In the genomic region with DNA sequence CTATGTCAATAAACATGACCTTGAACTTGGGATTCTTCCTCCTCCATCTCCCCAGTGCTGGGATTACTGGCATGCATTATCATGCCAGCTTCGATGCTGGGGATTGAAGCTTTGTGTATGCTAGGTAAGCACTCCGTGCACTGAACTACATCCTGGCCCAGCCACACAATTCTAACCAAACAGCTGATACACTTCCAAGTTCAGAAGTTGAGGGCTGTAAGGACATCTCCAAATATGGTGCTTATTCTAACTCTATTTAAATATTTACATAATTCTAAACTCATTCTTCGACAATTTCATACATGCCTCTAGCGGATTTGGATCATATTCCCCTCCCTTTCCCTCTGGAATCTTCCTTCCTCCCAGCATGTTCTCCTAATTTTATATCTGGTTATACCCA, we compare ENCODE assay signal across 23 mouse cellular contexts. TPM values are rescaled to one million over a fixed set of nuclear protein-coding genes. Genes with fewer than 3 reads are reported as not detected.
DNase-seq lines count a peak whose midpoint lies in the region; ATAC-seq lines count a peak whose summit lies in the region.
"Had no signal": no experiment of that assay in that cellular context is flagged by ENCODE, and none has a peak within 500 bp of the region (broad histone marks: within the 10 kb centered on the region; RNA-seq: fewer than 3 reads in every experiment).

No protein-coding gene starts in this region.

- intact Hi-C loops in heart, postnatal 10 days (cut with DNase I) = no loop called here

- no peak overlapping the region for H3K4me3 ChIP-seq in lung, embryonic 15.5 days
- no peak overlapping the region for H3K4me3 ChIP-seq in midbrain, embryonic 11.5 days (ENCODE audit: low read depth, low read length)
- H3K4me3 ChIP-seq in midbrain, embryonic 16.5 days (ENCODE audit: low read depth, low read length) = no peak overlapping the region
- H3K4me3 ChIP-seq: gastrocnemius, adult 2 months; heart, adult 2 months; heart, embryonic 10.5 days; heart, embryonic 13.5 days; hindbrain, embryonic 12.5 days; hindbrain, embryonic 15.5 days had no signal

- DNase-seq in heart, adult 11 months = peak; percentile 42
- DNase-seq in heart, postnatal 10 days = no peak
- no peak for DNase-seq in lung, postnatal 25 days (ENCODE audit: low spot score)
- peak; percentile 8 for DNase-seq in midbrain, embryonic 11.5 days (ENCODE audit: low spot score, missing footprints)
- no peak for DNase-seq in adrenal gland, postnatal 14 days
- DNase-seq: adrenal gland, adult 8-10 months; adrenal gland, postnatal 36 days; cerebellum, adult 18-20 months; cerebellum, adult 9-10 months; cerebellum, postnatal 14 days; forebrain, postnatal 0 days; gastrocnemius, adult 2 months; gastrocnemius, postnatal 14 days; heart, adult 2 months had no signal

- no peak overlapping the region for H3K4me2 ChIP-seq in lung, embryonic 15.5 days
- H3K4me2 ChIP-seq in midbrain, embryonic 11.5 days = no peak overlapping the region
- no peak overlapping the region for H3K4me2 ChIP-seq in midbrain, embryonic 16.5 days (ENCODE audit: low read length)
- H3K4me2 ChIP-seq: heart, embryonic 13.5 days; hindbrain, embryonic 12.5 days; hindbrain, embryonic 15.5 days had no signal

- peak; percentile 42; the same call in 1 of the 2 replicates for ATAC-seq in lung, embryonic 15.5 days (ENCODE audit: borderline replicate concordance, extremely low read depth, low FRiP score, low TSS enrichment)
- no peak for ATAC-seq in midbrain, embryonic 11.5 days (ENCODE audit: low FRiP score)
- ATAC-seq in midbrain, embryonic 16.5 days = no peak
- ATAC-seq in erythroid progenitor cell, adult 5-6 weeks (replicated peaks; ENCODE audit: low FRiP score, poor library complexity, severe bottlenecking) = no peak
- ATAC-seq: activated CD4-positive, CD25-positive, alpha-beta regulatory T cell, adult 4 months; forebrain, embryonic 14.5 days; forebrain, postnatal 0 days had no signal

- no peak overlapping the region for H3K27ac ChIP-seq in lung, embryonic 15.5 days
- H3K27ac ChIP-seq in midbrain, embryonic 11.5 days (ENCODE audit: low read depth, low read length) = no peak overlapping the region
- no peak overlapping the region for H3K27ac ChIP-seq in midbrain, embryonic 16.5 days (ENCODE audit: low read length)
- H3K27ac ChIP-seq: gastrocnemius, adult 2 months; heart, adult 2 months; heart, embryonic 10.5 days; heart, embryonic 13.5 days; hindbrain, embryonic 12.5 days; hindbrain, embryonic 15.5 days had no signal

- H3K36me3 ChIP-seq in lung, embryonic 15.5 days = no peaks in the 10 kb centered on the region
- H3K36me3 ChIP-seq in midbrain, embryonic 11.5 days (ENCODE audit: control insufficient read depth, insufficient read depth, low read length) = no peaks in the 10 kb centered on the region
- no peaks in the 10 kb centered on the region for H3K36me3 ChIP-seq in midbrain, embryonic 16.5 days (ENCODE audit: control insufficient read depth, insufficient read depth, low read length)
- H3K36me3 ChIP-seq: heart, embryonic 10.5 days; heart, embryonic 13.5 days; hindbrain, embryonic 12.5 days; hindbrain, embryonic 15.5 days had no signal

- no peaks in the 10 kb centered on the region for H3K4me1 ChIP-seq in lung, embryonic 15.5 days
- no peaks in the 10 kb centered on the region for H3K4me1 ChIP-seq in midbrain, embryonic 11.5 days (ENCODE audit: control insufficient read depth, insufficient read depth, low read length)
- H3K4me1 ChIP-seq in midbrain, embryonic 16.5 days (ENCODE audit: control insufficient read depth, insufficient read depth, low read length) = no peaks in the 10 kb centered on the region
- H3K4me1 ChIP-seq: heart, embryonic 10.5 days; heart, embryonic 13.5 days; hindbrain, embryonic 12.5 days; hindbrain, embryonic 15.5 days had no signal

- H3K9ac ChIP-seq in lung, embryonic 15.5 days = no peak overlapping the region
- no peak overlapping the region for H3K9ac ChIP-seq in midbrain, embryonic 11.5 days (ENCODE audit: low read length)
- no peak overlapping the region for H3K9ac ChIP-seq in midbrain, embryonic 16.5 days (ENCODE audit: low read depth, low read length)
- H3K9ac ChIP-seq: forebrain, postnatal 0 days; heart, embryonic 13.5 days; hindbrain, embryonic 12.5 days; hindbrain, embryonic 15.5 days had no signal

- H3K9me3 ChIP-seq in lung, embryonic 15.5 days = no peaks in the 10 kb centered on the region
- no peaks in the 10 kb centered on the region for H3K9me3 ChIP-seq in midbrain, embryonic 11.5 days (ENCODE audit: control insufficient read depth, low read length)
- no peaks in the 10 kb centered on the region for H3K9me3 ChIP-seq in midbrain, embryonic 16.5 days (replicated peaks; ENCODE audit: control insufficient read depth, low read length, poor library complexity, severe bottlenecking)
- H3K9me3 ChIP-seq: heart, embryonic 10.5 days; heart, embryonic 13.5 days; hindbrain, embryonic 12.5 days; hindbrain, embryonic 15.5 days had no signal

- no peaks in the 10 kb centered on the region for H3K27me3 ChIP-seq in lung, embryonic 15.5 days
- no peaks in the 10 kb centered on the region for H3K27me3 ChIP-seq in midbrain, embryonic 11.5 days (ENCODE audit: control insufficient read depth, insufficient read depth, low read length)
- no peaks in the 10 kb centered on the region for H3K27me3 ChIP-seq in midbrain, embryonic 16.5 days (ENCODE audit: control insufficient read depth, insufficient read depth, low read depth, low read length)
- H3K27me3 ChIP-seq: hindbrain, embryonic 12.5 days; hindbrain, embryonic 15.5 days had no signal

- WGBS in lung, embryonic 15.5 days = 29% methylated on average over 4 of the region's 4 CpGs
- 90% methylated on average over 4 of the region's 4 CpGs for WGBS in midbrain, embryonic 11.5 days
- 84% methylated on average over 4 of the region's 4 CpGs for WGBS in midbrain, embryonic 16.5 days

RNA-seq across cellular contexts. Expression of gene Slc22a21, which starts 12.1 kb away (rescaled TPM):
- total RNA-seq in heart, postnatal 10 days (2021) = 1 to 10 TPM; 2.1 to 2.2 TPM
- 5.4 and 5.9 TPM in 2 replicates for polyA plus RNA-seq in lung, embryonic 15.5 days (2015; fragmentation: Nextera tagmentation; extraction: Ambion mirVana)
- polyA plus RNA-seq in midbrain, embryonic 11.5 days (2014; fragmentation: Nextera tagmentation; extraction: Ambion mirVana) = 2.5 and 2.9 TPM in 2 replicates
- polyA plus RNA-seq in midbrain, embryonic 16.5 days (2015; fragmentation: Nextera tagmentation; extraction: Ambion mirVana) = 4.0 and 4.6 TPM in 2 replicates
- total RNA-seq in adrenal gland, postnatal 14 days (2021) = 4.6 and 5.7 TPM in 2 replicates
- total RNA-seq in erythroid progenitor cell, adult 5-6 weeks (2015; ENCODE audit: low replicate concordance) = 4.7 and 7.5 TPM in 2 replicates
- 4.2 and 11.9 TPM in 2 replicates for total RNA-seq in erythroid progenitor cell, adult 5-6 weeks (2017; ENCODE audit: low replicate concordance)

RNA-seq across cellular contexts. Expression of gene Slc22a4, which starts 35.6 kb away (rescaled TPM):
- 1 to 10 TPM; 1.9 to 2.2 TPM for total RNA-seq in heart, postnatal 10 days (2021)
- polyA plus RNA-seq in lung, embryonic 15.5 days (2015; fragmentation: Nextera tagmentation; extraction: Ambion mirVana) = 0.51 and 0.88 TPM in 2 replicates
- 1.4 and 1.5 TPM in 2 replicates for polyA plus RNA-seq in midbrain, embryonic 11.5 days (2014; fragmentation: Nextera tagmentation; extraction: Ambion mirVana)
- polyA plus RNA-seq in midbrain, embryonic 16.5 days (2015; fragmentation: Nextera tagmentation; extraction: Ambion mirVana) = 3.7 and 6.5 TPM in 2 replicates
- total RNA-seq in adrenal gland, postnatal 14 days (2021) = 3.5 and 7.2 TPM in 2 replicates
- total RNA-seq in erythroid progenitor cell, adult 5-6 weeks (2015; ENCODE audit: low replicate concordance) = 82.9 and 109 TPM in 2 replicates
- 115 and 153 TPM in 2 replicates for total RNA-seq in erythroid progenitor cell, adult 5-6 weeks (2017; ENCODE audit: low replicate concordance)

Comparison
In these comparisons a context has a peak if more than half of its experiments do, and no peak if none do; other contexts are left out.
1. DNase-seq: peak in heart, adult 11 months (single experiment) and midbrain, embryonic 11.5 days (single experiment); none in heart, postnatal 10 days (0 of 2), lung, postnatal 25 days (single experiment) and adrenal gland, postnatal 14 days (single experiment).
2. RNA of gene Slc22a4, which starts 35.6 kb away (total RNA-seq): 82.9 to 153 TPM in erythroid progenitor cell, adult 5-6 weeks; 3.5 to 7.2 TPM in adrenal gland, postnatal 14 days and 1.9 to 2.2 TPM in heart, postnatal 10 days; every median in the first group is over 10 times any median in the second.